Mouse (Mus musculus): Measurements from ENCODE around the gene Dock4. TPM values are rescaled to one million over a fixed set of nuclear protein-coding genes. Genes with fewer than 3 reads are reported as not detected.

Gene Dock4
- polyA plus RNA-seq, 1 experiment: 0.56 TPM

GRCm38 (mm10) chr12:40446450-40447381 is 964 bp downstream of the Dock4 start:
- H3K4me3 ChIP-seq (ENCODE audit: control insufficient read depth, low read depth, low read length): peak overlapping the region; percentile 90
- no peaks in the 10 kb centered on the region for H3K36me3 ChIP-seq (ENCODE audit: control insufficient read depth, insufficient read depth, low read length)
- H3K4me1 ChIP-seq (ENCODE audit: control insufficient read depth, insufficient read depth, low read length): peaks cover 8% of the 10 kb centered on the region
- TF ChIP-seq CTCF (IDR thresholded peaks at IDR 0.05; ENCODE audit: control insufficient read depth, insufficient read depth, insufficient replicate concordance, low read depth, low read length): no peak
- TF ChIP-seq POLR2A (IDR thresholded peaks at IDR 0.05; ENCODE audit: control insufficient read depth, low read depth, low read length): 0 out of 2 replicates have a peak, but pooled peaks have one; percentile 9
- H3K27ac ChIP-seq (ENCODE audit: control insufficient read depth, insufficient read depth, low read depth, low read length): no peak overlapping the region
- no peaks in the 10 kb centered on the region for H3K27me3 ChIP-seq (ENCODE audit: control insufficient read depth, insufficient read depth, low read length)

GRCm38 (mm10) chr12:40447561-40448355 is 2.0 kb downstream of the Dock4 start:
- peaks cover 8% of the 10 kb centered on the region for H3K4me1 ChIP-seq (ENCODE audit: control insufficient read depth, insufficient read depth, low read length)
- no peaks in the 10 kb centered on the region for H3K27me3 ChIP-seq (ENCODE audit: control insufficient read depth, insufficient read depth, low read length)
- H3K4me3 ChIP-seq (ENCODE audit: control insufficient read depth, low read depth, low read length): no peak overlapping the region
- TF ChIP-seq CTCF (IDR thresholded peaks at IDR 0.05; ENCODE audit: control insufficient read depth, insufficient read depth, insufficient replicate concordance, low read depth, low read length) (no peak), POLR2A (IDR thresholded peaks at IDR 0.05; ENCODE audit: control insufficient read depth, low read depth, low read length) (no peak)
- no peak overlapping the region for H3K27ac ChIP-seq (ENCODE audit: control insufficient read depth, insufficient read depth, low read depth, low read length)
- H3K36me3 ChIP-seq (ENCODE audit: control insufficient read depth, insufficient read depth, low read length): no peaks in the 10 kb centered on the region

- Histone ChIP-seq H3K27ac (ENCODE audit: control insufficient read depth, insufficient read depth, low read depth, low read length) (no peak overlapping the region), H3K4me3 (ENCODE audit: control insufficient read depth, low read depth, low read length) (no peak overlapping the region), H3K27me3 (ENCODE audit: control insufficient read depth, insufficient read depth, low read length) (no peaks in the 10 kb centered on the region), H3K36me3 (ENCODE audit: control insufficient read depth, insufficient read depth, low read length) (no peaks in the 10 kb centered on the region), H3K4me1 (ENCODE audit: control insufficient read depth, insufficient read depth, low read length) (peaks cover 8% of the 10 kb centered on the region)
- TF ChIP-seq POLR2A (IDR thresholded peaks at IDR 0.05; ENCODE audit: control insufficient read depth, low read depth, low read length) (no peak), CTCF (IDR thresholded peaks at IDR 0.05; ENCODE audit: control insufficient read depth, insufficient read depth, insufficient replicate concordance, low read depth, low read length) (no peak)
These were observed 3.5 kb downstream of the Dock4 start for GRCm38 (mm10) chr12:40449119-40449795.

- H3K27me3 ChIP-seq (ENCODE audit: control insufficient read depth, insufficient read depth, low read length): no peaks in the 10 kb centered on the region
- TF ChIP-seq POLR2A (IDR thresholded peaks at IDR 0.05; ENCODE audit: control insufficient read depth, low read depth, low read length): no peak
- no peak for TF ChIP-seq CTCF (IDR thresholded peaks at IDR 0.05; ENCODE audit: control insufficient read depth, insufficient read depth, insufficient replicate concordance, low read depth, low read length)
- H3K4me3 ChIP-seq (ENCODE audit: control insufficient read depth, low read depth, low read length): no peak overlapping the region
- H3K36me3 ChIP-seq (ENCODE audit: control insufficient read depth, insufficient read depth, low read length): no peaks in the 10 kb centered on the region
- H3K27ac ChIP-seq (ENCODE audit: control insufficient read depth, insufficient read depth, low read depth, low read length): no peak overlapping the region
- H3K4me1 ChIP-seq (ENCODE audit: control insufficient read depth, insufficient read depth, low read length): no peaks in the 10 kb centered on the region
These were observed 10.8 kb downstream of the Dock4 start for GRCm38 (mm10) chr12:40456517-40456916.

GRCm38 (mm10) chr12:40458977-40459376 is 13.2 kb downstream of the Dock4 start:
- TF ChIP-seq POLR2A (IDR thresholded peaks at IDR 0.05; ENCODE audit: control insufficient read depth, low read depth, low read length) (no peak), CTCF (IDR thresholded peaks at IDR 0.05; ENCODE audit: control insufficient read depth, insufficient read depth, insufficient replicate concordance, low read depth, low read length) (no peak)
- Histone ChIP-seq H3K4me1 (ENCODE audit: control insufficient read depth, insufficient read depth, low read length) (no peaks in the 10 kb centered on the region), H3K4me3 (ENCODE audit: control insufficient read depth, low read depth, low read length) (no peak overlapping the region), H3K36me3 (ENCODE audit: control insufficient read depth, insufficient read depth, low read length) (no peaks in the 10 kb centered on the region), H3K27me3 (ENCODE audit: control insufficient read depth, insufficient read depth, low read length) (no peaks in the 10 kb centered on the region), H3K27ac (ENCODE audit: control insufficient read depth, insufficient read depth, low read depth, low read length) (no peak overlapping the region)

- Histone ChIP-seq H3K4me1 (ENCODE audit: control insufficient read depth, insufficient read depth, low read length) (no peaks in the 10 kb centered on the region), H3K4me3 (ENCODE audit: control insufficient read depth, low read depth, low read length) (no peak overlapping the region), H3K27ac (ENCODE audit: control insufficient read depth, insufficient read depth, low read depth, low read length) (no peak overlapping the region), H3K27me3 (ENCODE audit: control insufficient read depth, insufficient read depth, low read length) (no peaks in the 10 kb centered on the region), H3K36me3 (ENCODE audit: control insufficient read depth, insufficient read depth, low read length) (no peaks in the 10 kb centered on the region)
- no peak for TF ChIP-seq CTCF (IDR thresholded peaks at IDR 0.05; ENCODE audit: control insufficient read depth, insufficient read depth, insufficient replicate concordance, low read depth, low read length)
- TF ChIP-seq POLR2A (IDR thresholded peaks at IDR 0.05; ENCODE audit: control insufficient read depth, low read depth, low read length): no peak
These were observed 14.0 kb downstream of the Dock4 start for GRCm38 (mm10) chr12:40459673-40460265.
